Mouse (Mus musculus) myocyte (in vitro differentiated cells): ENCODE results near the gene Rhoh.

Experiments
- E2F4 ChIP-seq: IDR thresholded peaks from one replicate; pipeline ENCODE4 v1.6.1; 2011; ENCODE audit warnings: mild to moderate bottlenecking, control low read depth, moderate library complexity; ENCODE audit not compliant: insufficient read depth
- MAX ChIP-seq: IDR thresholded peaks from one replicate; pipeline ENCODE4 v1.6.1; 2011; ENCODE audit warnings: low read depth, mild to moderate bottlenecking, control low read depth
- POLR2A ChIP-seq: IDR thresholded peaks from one replicate; pipeline ENCODE4 v1.6.1; 2011; ENCODE audit warnings: low read depth, mild to moderate bottlenecking, control low read depth, moderate library complexity; ENCODE audit not compliant: insufficient read length
- REST ChIP-seq: IDR thresholded peaks from one replicate; pipeline ENCODE4 v1.6.1; 2011; ENCODE audit warnings: mild to moderate bottlenecking, control low read depth, moderate library complexity; ENCODE audit not compliant: insufficient read depth, insufficient read length
- TCF3 ChIP-seq: IDR thresholded peaks from one replicate; pipeline ENCODE4 v1.6.1; 2011; ENCODE audit warnings: low read depth, control low read depth; ENCODE audit not compliant: insufficient read length

- no peak for TF ChIP-seq TCF3
- TF ChIP-seq POLR2A = no peak
- no peak for TF ChIP-seq REST
- no peak for TF ChIP-seq E2F4
- no peak for TF ChIP-seq MAX
Observed at GRCm38 (mm10) chr5:65869660-65870059, 8.6 kb downstream of the Rhoh start.
